Mouse (Mus musculus) kidney, adult 11 months (tissue): ENCODE measurements at regions not wholly inside any gene's neighbourhood (a gene's known extent, or its start where the extent isn't known, plus 50 kb on each side); places are given as distances from the start of the nearest gene placed in this dataset.

ENCODE experiments used
- DNase-seq: peaks from one replicate; pipeline ENCODE4 v3.0.0; 2022

GRCm38 (mm10) chr8:26527186-26527580 lies 407.8 kb downstream of the Gm45692 start:
- no peak for DNase-seq

GRCm38 (mm10) chr8:26529921-26530320 lies 410.6 kb downstream of the Gm45692 start:
- no peak for DNase-seq

- DNase-seq = no peak
Observed at GRCm38 (mm10) chr8:26533444-26534421, 414.4 kb downstream of the Gm45692 start.

GRCm38 (mm10) chr8:26535816-26536215 lies 416.5 kb downstream of the Gm45692 start:
- DNase-seq = no peak

GRCm38 (mm10) chr8:26553691-26554090 lies 423.4 kb upstream of the Zfp703 start:
- no peak for DNase-seq

- peak; percentile 8 for DNase-seq
Observed at GRCm38 (mm10) chr8:26559196-26559595, 417.9 kb upstream of the Zfp703 start.

- DNase-seq = no peak
Observed at GRCm38 (mm10) chr8:26563151-26563550, 414.0 kb upstream of the Zfp703 start.

- no peak for DNase-seq
Observed at GRCm38 (mm10) chr8:26564254-26564653, 412.9 kb upstream of the Zfp703 start.

- no peak for DNase-seq
Observed at GRCm38 (mm10) chr8:26568423-26569060, 408.6 kb upstream of the Zfp703 start.

- DNase-seq = no peak
Observed at GRCm38 (mm10) chr8:26588841-26589240, 388.3 kb upstream of the Zfp703 start.

- DNase-seq = no peak
Observed at GRCm38 (mm10) chr8:26590591-26591212, 386.4 kb upstream of the Zfp703 start.

GRCm38 (mm10) chr8:26591266-26591665 lies 385.9 kb upstream of the Zfp703 start:
- DNase-seq = no peak

GRCm38 (mm10) chr8:26593536-26594368 lies 383.4 kb upstream of the Zfp703 start:
- no peak for DNase-seq

GRCm38 (mm10) chr8:26594369-26594920 lies 382.7 kb upstream of the Zfp703 start:
- no peak for DNase-seq

GRCm38 (mm10) chr8:26595431-26596018 lies 381.6 kb upstream of the Zfp703 start:
- DNase-seq = no peak

GRCm38 (mm10) chr8:26596665-26597362 lies 380.3 kb upstream of the Zfp703 start:
- DNase-seq = no peak

- peak; percentile 68 for DNase-seq
Observed at GRCm38 (mm10) chr8:26598520-26598919, 378.6 kb upstream of the Zfp703 start.

GRCm38 (mm10) chr8:26600127-26600526 lies 377.0 kb upstream of the Zfp703 start:
- no peak for DNase-seq

GRCm38 (mm10) chr8:26608001-26608400 lies 369.1 kb upstream of the Zfp703 start:
- no peak for DNase-seq

GRCm38 (mm10) chr8:26608588-26608987 lies 368.5 kb upstream of the Zfp703 start:
- no peak for DNase-seq

GRCm38 (mm10) chr8:26612153-26612552 lies 365.0 kb upstream of the Zfp703 start:
- DNase-seq = no peak
